Mouse (Mus musculus) megakaryocyte-erythroid progenitor cell, adult 5-6 weeks (primary cell): Measurements from ENCODE around the gene Olfr1310. TPM values are rescaled to one million over a fixed set of nuclear protein-coding genes. Genes with fewer than 3 reads are reported as not detected.
"Not testable (repeated sequence)": the region's sequence is repeated elsewhere in the genome, so short reads cannot be mapped to it uniquely, and the experiment has no call there.

Experiments
- ATAC-seq: replicated peaks from 2 replicates; pipeline ENCODE4 v1.8.0; 2016; ENCODE audit warnings: mild to moderate bottlenecking, inconsistent platforms; ENCODE audit not compliant: severe bottlenecking, poor library complexity, low FRiP score, low TSS enrichment
- total RNA-seq, 2 experiments: library from RNA; stranded (forward) in 1 of 2; stranded (reverse) in 1 of 2; fragments of 200-1000, 215-1000 nt in 1 of 2; fragments of >200 nt in 1 of 2; fragmentation: Nextera tagmentation in 1 of 2; gene quantifications; 2 replicates each; pipeline ENCODE4 v1.2.3; 2014 to 2017

Gene Olfr1310
- total RNA-seq (2014; fragmentation: Nextera tagmentation) (not detected in 2 replicates), total RNA-seq (2017) (not detected in 2 replicates)

- no peak for ATAC-seq
Measured at GRCm38 (mm10) chr2:112012608-112013007, at the start of gene Olfr1310. Gene Olfr1310 (minus strand): TSS chr2:112012708.

DNA sequence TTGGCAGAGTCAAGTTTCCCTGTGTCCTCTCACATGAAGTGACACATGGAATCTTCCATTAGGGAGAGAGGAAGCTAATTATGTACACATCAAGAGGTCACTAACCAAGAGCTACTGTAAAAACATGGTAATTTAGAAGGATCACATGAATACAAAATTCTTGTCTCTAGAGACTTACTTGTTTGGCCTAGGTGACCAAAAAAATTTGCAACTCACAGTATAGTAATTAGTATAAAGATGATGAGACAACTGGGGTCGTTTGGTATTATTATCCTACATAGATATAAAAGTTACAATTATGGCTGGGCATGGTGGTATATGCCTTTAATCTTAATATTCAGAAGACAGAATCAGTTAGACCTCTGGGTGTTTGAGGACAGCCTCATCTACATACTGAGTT is 37.6 kb upstream of the Olfr1310 start, which contains the start of gene Olfr1312:
TSS of gene Olfr1312 (minus strand) at position 101 of the 400 bp plus-strand sequence.
- ATAC-seq, result no peak

DNA sequence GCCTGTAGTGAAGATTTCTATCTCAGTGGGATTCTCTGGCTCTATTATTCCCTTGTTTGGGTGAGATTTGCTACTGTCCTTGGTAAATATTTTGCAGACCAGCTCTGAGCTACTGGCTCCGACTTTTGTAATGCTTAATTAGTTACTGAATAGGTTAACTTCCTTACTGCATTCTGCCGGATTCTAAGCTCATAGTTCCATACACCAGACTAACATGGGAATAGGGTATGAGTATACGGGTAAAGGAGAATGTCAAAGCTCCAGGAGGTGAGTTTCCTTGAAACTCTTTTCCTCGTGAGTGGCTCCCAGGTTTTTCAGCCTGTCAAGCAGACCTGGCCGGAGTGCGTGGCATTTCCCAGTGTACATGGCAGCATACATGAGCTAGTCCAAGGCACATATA is 14.5 kb upstream of the Olfr1310 start:
- not testable (repeated sequence) for ATAC-seq

DNA sequence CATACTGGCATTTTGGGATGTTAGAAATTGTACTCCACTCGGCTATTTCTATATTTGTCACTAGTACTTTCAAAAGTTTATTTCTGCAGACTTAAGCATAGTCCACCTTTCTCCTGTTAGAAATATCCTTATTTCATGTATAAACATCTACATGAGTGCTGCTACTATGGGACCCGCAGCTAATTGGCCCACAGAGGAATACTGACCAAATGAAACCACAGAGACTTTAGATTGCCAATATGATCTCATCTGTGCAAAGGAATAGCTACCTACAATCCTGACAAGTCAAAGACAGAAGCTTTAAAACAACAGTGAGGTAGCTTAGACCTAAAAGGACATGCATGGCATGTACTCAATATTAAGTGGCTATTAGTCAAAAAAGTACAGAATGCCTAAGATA is 11.8 kb upstream of the Olfr1310 start, which contains the start of gene Olfr1311:
TSS of gene Olfr1311 (minus strand) at position 101 of the 400 bp plus-strand sequence.
- ATAC-seq, result no peak

- ATAC-seq, result no peak
Measured at GRCm38 (mm10) chr2:112014900-112015299, 2.4 kb upstream of the Olfr1310 start.

- no peak for ATAC-seq
Measured at GRCm38 (mm10) chr2:111990181-111990580, 22.3 kb downstream of the Olfr1310 start, which contains the start of gene Olfr1309. Gene Olfr1309 (minus strand): TSS chr2:111990281.

GRCm38 (mm10) chr2:111964844-111965243 is 47.7 kb downstream of the Olfr1310 start, which contains the start of gene Olfr1308:
Gene Olfr1308 (minus strand): TSS chr2:111964944.
- no peak for ATAC-seq

Other genes with a start within 250 kb of the Olfr1310 start
- not detected in 2 replicates for gene Olfr1302, start 235.3 kb downstream of the Olfr1310 start, total RNA-seq (2014; fragmentation: Nextera tagmentation)
- gene Olfr1302, start 235.3 kb downstream of the Olfr1310 start, total RNA-seq (2017), result not detected in 2 replicates
- not detected in 2 replicates for gene Olfr1303, start 192.4 kb downstream of the Olfr1310 start, total RNA-seq (2014; fragmentation: Nextera tagmentation)
- gene Olfr1303, start 192.4 kb downstream of the Olfr1310 start, total RNA-seq (2017), result not detected in 2 replicates
- gene Olfr1305, start 135.6 kb downstream of the Olfr1310 start, total RNA-seq (2014; fragmentation: Nextera tagmentation), result not detected in 2 replicates
- gene Olfr1305, start 135.6 kb downstream of the Olfr1310 start, total RNA-seq (2017), result not detected in 2 replicates
- not detected in 2 replicates for gene Olfr1306, start 96.4 kb downstream of the Olfr1310 start, total RNA-seq (2014; fragmentation: Nextera tagmentation)
- not detected in 2 replicates for gene Olfr1306, start 96.4 kb downstream of the Olfr1310 start, total RNA-seq (2017)
- gene Olfr1307, start 63.3 kb downstream of the Olfr1310 start, total RNA-seq (2014; fragmentation: Nextera tagmentation), result not detected in 2 replicates
- gene Olfr1307, start 63.3 kb downstream of the Olfr1310 start, total RNA-seq (2017), result not detected in 2 replicates
- gene Olfr1308, start 47.8 kb downstream of the Olfr1310 start, total RNA-seq (2014; fragmentation: Nextera tagmentation), result not detected in 2 replicates
- not detected in 2 replicates for gene Olfr1308, start 47.8 kb downstream of the Olfr1310 start, total RNA-seq (2017)
- not detected in 2 replicates for gene Olfr1309, start 22.4 kb downstream of the Olfr1310 start, total RNA-seq (2014; fragmentation: Nextera tagmentation)
- gene Olfr1309, start 22.4 kb downstream of the Olfr1310 start, total RNA-seq (2017), result not detected in 2 replicates
- gene Olfr1311, start 11.7 kb upstream of the Olfr1310 start, total RNA-seq (2014; fragmentation: Nextera tagmentation), result not detected in 2 replicates
- gene Olfr1311, start 11.7 kb upstream of the Olfr1310 start, total RNA-seq (2017), result not detected in 2 replicates
- not detected in 2 replicates for gene Olfr1312, start 37.5 kb upstream of the Olfr1310 start, total RNA-seq (2014; fragmentation: Nextera tagmentation)
- gene Olfr1312, start 37.5 kb upstream of the Olfr1310 start, total RNA-seq (2017), result not detected in 2 replicates
- gene Olfr1313, start 65.1 kb upstream of the Olfr1310 start, total RNA-seq (2014; fragmentation: Nextera tagmentation), result not detected in 2 replicates
- not detected in 2 replicates for gene Olfr1313, start 65.1 kb upstream of the Olfr1310 start, total RNA-seq (2017)
- gene Olfr1314, start 84.1 kb upstream of the Olfr1310 start, total RNA-seq (2014; fragmentation: Nextera tagmentation), result not detected in 2 replicates
- gene Olfr1314, start 84.1 kb upstream of the Olfr1310 start, total RNA-seq (2017), result not detected in 2 replicates
- gene Olfr1315-ps1, start 102.7 kb upstream of the Olfr1310 start, total RNA-seq (2014; fragmentation: Nextera tagmentation), result not detected in 2 replicates
- gene Olfr1315-ps1, start 102.7 kb upstream of the Olfr1310 start, total RNA-seq (2017), result not detected in 2 replicates
- not detected in 2 replicates for gene Olfr1316, start 122.3 kb upstream of the Olfr1310 start, total RNA-seq (2014; fragmentation: Nextera tagmentation)
- gene Olfr1316, start 122.3 kb upstream of the Olfr1310 start, total RNA-seq (2017), result not detected in 2 replicates
- gene Olfr1317, start 127.6 kb upstream of the Olfr1310 start, total RNA-seq (2014; fragmentation: Nextera tagmentation), result not detected in 2 replicates
- not detected in 2 replicates for gene Olfr1317, start 127.6 kb upstream of the Olfr1310 start, total RNA-seq (2017)
- not detected in 2 replicates for gene Olfr1318, start 141.5 kb upstream of the Olfr1310 start, total RNA-seq (2014; fragmentation: Nextera tagmentation)
- gene Olfr1318, start 141.5 kb upstream of the Olfr1310 start, total RNA-seq (2017), result not detected in 2 replicates
- gene Lpcat4, start 226.8 kb upstream of the Olfr1310 start, total RNA-seq (2014; fragmentation: Nextera tagmentation), result 2.4 and 3.4 TPM in 2 replicates
- gene Lpcat4, start 226.8 kb upstream of the Olfr1310 start, total RNA-seq (2017), result 8.5 TPM in 1 of 2 replicates, not detected in the other
- not detected in 2 replicates for gene Nutm1, start 246.6 kb upstream of the Olfr1310 start, total RNA-seq (2014; fragmentation: Nextera tagmentation)
- gene Nutm1, start 246.6 kb upstream of the Olfr1310 start, total RNA-seq (2017), result 0.42 TPM in 1 of 2 replicates, not detected in the other
- gene Nop10, start 249.2 kb upstream of the Olfr1310 start, total RNA-seq (2014; fragmentation: Nextera tagmentation), result 165 and 205 TPM in 2 replicates
- gene Nop10, start 249.2 kb upstream of the Olfr1310 start, total RNA-seq (2017), result 238 and 272 TPM in 2 replicates